Mouse (Mus musculus): ENCODE data around the gene Crlf3. TPM values are rescaled to one million over a fixed set of nuclear protein-coding genes. Genes with fewer than 3 reads are reported as not detected.

The Crlf3 gene
- 10 to 100 TPM; 12.3 to 15.4 TPM for total RNA-seq (2021)
- long read RNA-seq, experiment 1, transcript Crlf3-201 (8 exons, 2,396 nt) = major isoform, 8 of 17 reads
- long read RNA-seq, experiment 1, partial matches to known transcripts = 3 of 17 reads
- long read RNA-seq, experiment 1, other reads (novel, unspliced or antisense) = 6 of 17 reads
- long read RNA-seq, experiment 2, transcript Crlf3-201 (8 exons, 2,396 nt) = major isoform, 12 of 12 reads
- long read RNA-seq, experiment 2, partial matches to known transcripts = 0 of 12 reads
- long read RNA-seq, experiment 2, other reads (novel, unspliced or antisense) = 0 of 12 reads

DNA sequence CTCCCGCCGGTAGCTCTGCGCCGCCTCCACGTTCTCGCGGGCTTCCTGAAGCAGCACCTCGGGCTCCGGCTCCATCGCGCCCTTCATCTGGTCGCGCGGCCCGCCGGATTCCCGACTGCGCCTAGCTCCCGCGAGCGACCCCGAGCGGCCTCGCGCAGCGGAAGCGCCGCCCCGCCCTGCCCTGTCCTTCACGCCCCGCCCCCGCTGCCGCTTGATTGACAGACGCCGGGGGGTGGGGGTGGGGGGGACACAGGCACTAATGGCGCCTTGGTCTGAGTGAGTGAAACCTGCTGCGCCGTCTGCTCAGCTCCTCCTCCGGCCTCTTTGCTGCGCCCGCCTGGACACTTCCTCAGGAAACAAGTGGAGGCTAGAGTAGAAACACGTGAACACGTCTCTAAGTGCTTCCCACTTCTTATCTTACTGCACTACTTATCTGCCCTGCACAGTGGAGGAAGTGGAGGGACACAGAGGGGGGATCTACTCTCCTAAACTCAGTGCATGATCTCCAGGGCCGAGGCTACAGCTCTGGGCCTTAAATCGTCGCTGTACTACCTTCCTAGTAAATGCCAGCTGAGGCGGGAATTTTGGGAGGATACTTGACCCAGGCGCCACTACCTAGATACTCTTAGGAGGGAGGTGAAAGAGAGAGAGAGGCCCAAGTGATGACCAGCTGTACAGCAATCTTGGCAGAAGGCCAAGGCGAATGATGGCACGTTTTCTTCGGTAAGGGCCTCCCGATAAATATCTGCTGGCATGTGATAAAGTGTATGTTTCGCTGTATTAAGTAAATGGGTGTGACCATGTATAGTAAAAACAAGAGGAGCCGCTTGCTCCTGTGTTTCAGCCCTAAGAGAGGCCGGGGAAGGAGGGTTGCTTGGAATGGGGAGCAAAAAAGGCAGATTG is at the start of gene Crlf3:
TSS of gene Crlf3 (minus strand) at position 166 of the 903 bp plus-strand sequence.
- H3K4me3 ChIP-seq = peak within 1 kb of the TSS; percentile 85
- H3K27ac ChIP-seq = peak within 1 kb of the TSS; percentile 80
- intact Hi-C loops (cut with DNase I) = no loop called here
- TF ChIP-seq CTCF (IDR thresholded peaks at IDR 0.05) = peak; percentile 28
- peak; percentile 85 to 90 for DNase-seq (ENCODE audit: extremely low spot score in 1 of 2, low spot score in 2 of 2)

DNA sequence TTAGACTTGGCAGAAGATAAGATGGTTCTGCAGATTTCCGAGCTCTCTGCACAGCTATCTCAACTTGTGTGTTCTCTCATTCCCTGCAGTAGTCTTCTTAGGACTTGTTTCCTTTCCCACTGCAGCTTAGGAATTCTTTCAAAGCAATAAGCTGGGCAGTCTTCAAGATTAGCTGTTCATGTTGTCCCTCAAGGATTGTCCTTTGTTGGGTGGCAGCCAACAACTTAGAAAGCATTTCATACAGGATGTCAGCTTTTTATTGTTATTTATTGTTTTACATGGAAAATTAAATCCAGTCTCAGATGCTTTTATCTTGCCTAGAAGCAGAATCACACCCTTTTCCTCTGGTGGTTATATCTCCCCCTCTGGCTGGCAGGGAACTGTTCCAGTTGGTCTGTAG is 35.6 kb upstream of the Crlf3 start:
- Histone ChIP-seq H3K27ac (no peak overlapping the region), H3K4me3 (no peak overlapping the region)
- intact Hi-C loops (cut with DNase I) = no loop called here
- no peak for DNase-seq (ENCODE audit: extremely low spot score in 1 of 2, low spot score in 2 of 2)
- no peak for TF ChIP-seq CTCF (IDR thresholded peaks at IDR 0.05)

DNA sequence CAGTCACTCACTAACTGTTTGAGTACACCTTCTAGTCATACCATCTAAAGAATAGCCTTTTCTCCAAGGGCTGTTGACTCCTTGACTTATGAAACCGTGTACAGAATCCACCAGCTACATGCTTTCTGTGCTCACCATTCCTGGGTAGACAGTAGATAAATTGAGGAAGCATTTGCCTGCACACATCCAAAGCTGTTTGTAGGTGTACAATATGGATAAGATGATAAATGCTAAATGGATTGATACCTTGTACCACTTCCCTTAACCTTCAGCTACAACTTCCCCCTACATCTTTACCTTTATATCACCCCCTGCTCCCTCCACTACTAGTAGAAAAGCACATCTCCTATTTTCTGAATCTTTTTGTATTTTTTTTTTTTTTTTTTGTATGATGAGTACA is 23.6 kb upstream of the Crlf3 start:
- no peak for DNase-seq (ENCODE audit: extremely low spot score in 1 of 2, low spot score in 2 of 2)
- no peak overlapping the region for H3K27ac ChIP-seq
- no peak for TF ChIP-seq CTCF (IDR thresholded peaks at IDR 0.05)
- intact Hi-C loops (cut with DNase I) = no loop called here
- no peak overlapping the region for H3K4me3 ChIP-seq

DNA sequence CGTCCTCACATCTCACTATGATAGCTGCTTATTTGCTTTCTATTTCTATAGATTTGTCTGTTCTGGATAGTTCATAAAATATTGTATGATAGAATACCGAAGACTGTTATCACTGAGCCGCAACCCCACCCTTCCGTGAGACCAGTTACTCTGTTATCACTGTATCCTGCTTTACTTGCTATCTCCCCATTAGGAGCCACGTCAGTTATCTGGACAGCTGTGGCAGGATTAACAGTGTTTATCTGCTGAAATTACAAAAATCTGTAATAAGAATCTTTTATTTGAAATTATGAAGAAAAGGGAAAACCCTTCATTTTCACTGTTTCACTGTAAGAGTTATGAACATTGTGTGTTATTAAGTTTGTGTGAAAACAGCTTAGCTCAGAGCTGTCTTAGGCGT is 20.5 kb upstream of the Crlf3 start:
- Histone ChIP-seq H3K4me3 (no peak overlapping the region), H3K27ac (no peak overlapping the region)
- intact Hi-C loops (cut with DNase I) = no loop called here
- DNase-seq (ENCODE audit: extremely low spot score in 1 of 2, low spot score in 2 of 2) = no peak
- no peak for TF ChIP-seq CTCF (IDR thresholded peaks at IDR 0.05)

DNA sequence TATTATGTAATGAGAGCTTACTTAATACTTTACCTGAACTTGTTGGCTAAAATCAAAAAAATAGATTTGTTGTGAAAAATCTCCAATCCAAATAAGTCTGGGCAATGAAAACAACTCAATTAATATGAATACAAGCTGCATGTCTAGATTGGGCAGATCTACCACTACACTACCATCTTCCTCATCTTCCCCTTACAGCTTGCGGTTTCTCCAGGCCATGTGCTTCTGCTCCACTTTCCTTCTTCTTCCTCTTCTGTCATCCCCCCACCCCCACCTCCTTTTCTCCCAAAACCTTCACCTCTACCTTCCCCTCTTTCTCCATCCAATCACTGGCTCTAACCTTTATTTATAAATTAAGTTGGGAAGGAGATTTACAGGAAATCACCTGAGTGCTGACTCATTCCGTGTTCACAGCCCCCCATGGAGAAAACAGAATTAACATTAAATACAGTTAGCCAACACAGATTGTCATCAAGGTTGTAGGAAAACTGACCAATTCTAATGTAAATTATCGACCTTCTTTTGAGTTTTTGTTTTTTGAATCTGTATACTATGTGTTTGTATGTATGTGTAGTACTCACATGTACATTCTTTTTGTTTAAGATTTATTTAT is 17.8 kb upstream of the Crlf3 start:
- H3K27ac ChIP-seq = no peak overlapping the region
- TF ChIP-seq CTCF (IDR thresholded peaks at IDR 0.05) = no peak
- H3K4me3 ChIP-seq = no peak overlapping the region
- intact Hi-C loops (cut with DNase I) = no loop called here
- DNase-seq (ENCODE audit: extremely low spot score in 1 of 2, low spot score in 2 of 2) = no peak

DNA sequence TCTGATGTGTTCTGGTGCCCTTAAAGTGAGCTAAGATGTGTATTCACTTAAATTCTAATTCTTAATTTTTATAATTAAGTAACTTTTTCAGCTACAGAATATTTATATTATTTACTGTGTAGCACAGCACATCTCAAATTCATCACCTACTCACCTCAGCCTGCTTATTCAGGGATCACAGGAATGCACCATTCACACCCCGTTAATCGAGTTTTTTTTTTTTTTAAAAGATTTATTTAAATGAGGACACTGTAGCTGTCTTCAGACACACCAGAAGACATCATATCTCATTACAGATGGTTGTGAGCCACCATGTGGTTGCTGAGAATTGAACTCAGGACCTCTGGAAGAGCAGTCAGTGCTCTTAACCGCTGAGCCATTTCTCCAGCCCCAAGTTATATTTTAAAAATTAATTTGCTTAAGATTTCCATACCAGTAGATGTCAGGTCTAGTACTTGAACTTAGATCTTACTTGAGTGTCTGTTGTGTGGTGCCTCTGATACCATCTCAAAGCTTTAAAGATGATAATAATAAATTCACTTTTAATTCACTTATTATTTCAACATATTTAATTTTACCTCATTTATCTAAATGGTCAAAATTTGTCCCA is 9.9 kb upstream of the Crlf3 start:
- intact Hi-C loops (cut with DNase I) = no loop called here
- no peak for DNase-seq (ENCODE audit: extremely low spot score in 1 of 2, low spot score in 2 of 2)
- no peak overlapping the region for H3K27ac ChIP-seq
- H3K4me3 ChIP-seq = no peak overlapping the region
- TF ChIP-seq CTCF (IDR thresholded peaks at IDR 0.05) = no peak

DNA sequence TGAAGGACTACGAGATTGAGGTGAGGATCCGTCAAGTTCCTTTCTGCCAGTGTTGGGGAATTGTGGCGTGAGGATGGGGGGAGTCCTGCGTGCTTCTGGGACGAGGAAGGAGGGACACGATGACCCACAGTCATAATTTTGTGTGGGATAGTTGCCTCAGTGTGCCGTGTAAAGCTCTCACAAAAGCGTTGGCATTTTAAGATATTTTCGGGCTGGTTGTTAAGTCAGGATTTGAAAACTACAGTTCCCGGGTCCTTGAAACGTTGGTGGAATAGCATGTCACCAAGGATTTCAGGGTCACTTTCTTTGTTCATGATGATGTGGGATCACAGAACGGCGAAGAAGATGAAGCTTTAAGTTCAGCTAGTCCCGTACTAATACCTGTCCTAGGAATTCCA is 9.0 kb upstream of the Crlf3 start:
- H3K27ac ChIP-seq = no peak overlapping the region
- peak overlapping the region; percentile 97 for H3K4me3 ChIP-seq
- intact Hi-C loops (cut with DNase I) = loop anchor here (5.0 kb wide), 1 partner anchor 52 kb away; the partner anchor contains the start of gene Tefm
- no peak for TF ChIP-seq CTCF (IDR thresholded peaks at IDR 0.05)
- DNase-seq (ENCODE audit: extremely low spot score in 1 of 2, low spot score in 2 of 2) = no peak

DNA sequence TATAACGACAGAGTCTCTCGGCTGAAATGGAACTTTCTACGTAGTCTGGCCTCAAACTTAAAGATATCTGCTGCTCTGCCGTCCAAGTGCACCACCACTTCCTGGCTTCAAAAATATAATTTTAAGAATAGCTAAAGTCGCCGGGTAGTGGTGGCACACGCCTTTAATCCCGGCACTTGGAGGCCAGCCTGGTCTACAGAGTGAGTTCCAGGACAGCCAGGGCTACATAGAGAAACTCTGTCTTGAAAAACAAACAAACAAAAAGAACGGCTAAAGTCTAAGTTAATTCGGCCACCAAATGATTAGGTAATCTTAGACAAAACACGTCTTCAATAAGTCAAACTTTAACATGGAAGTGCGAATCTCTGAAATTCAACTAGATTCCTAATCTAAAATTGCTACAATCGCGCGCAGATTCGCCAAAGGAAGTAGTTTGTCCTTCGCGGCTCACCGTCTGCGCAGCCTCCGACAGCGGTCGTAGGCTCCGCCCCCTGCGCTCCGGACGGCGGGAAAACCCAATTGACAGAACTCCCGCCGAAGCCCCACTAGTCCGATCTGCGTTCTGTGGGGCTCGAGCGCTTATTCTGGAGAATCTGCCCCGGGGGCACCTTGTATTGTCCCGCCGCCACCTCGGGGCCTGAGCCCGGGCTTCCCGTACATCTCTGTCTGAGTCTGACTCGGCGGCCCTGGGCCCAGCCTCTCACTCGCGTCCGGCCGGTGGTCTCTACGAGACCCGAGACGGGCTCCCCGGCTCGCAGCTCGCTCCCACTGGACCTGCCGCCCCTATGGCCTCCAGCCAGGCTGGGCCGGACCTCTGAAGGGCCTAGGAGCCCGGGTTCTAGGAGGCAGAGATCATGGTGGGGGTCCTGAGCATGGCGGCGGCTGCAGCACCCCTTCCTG is 8.4 kb upstream of the Crlf3 start, which contains the start of gene Atad5:
TSS of gene Atad5 (plus strand) at position 484 of the 900 bp plus-strand sequence.
- Histone ChIP-seq H3K27ac (no peak within 1 kb of the TSS), H3K4me3 (peak within 1 kb of the TSS; percentile 97)
- intact Hi-C loops (cut with DNase I) = loop anchor here (5.0 kb wide), 1 partner anchor 53 kb away; the partner anchor contains the start of gene Tefm
- DNase-seq (ENCODE audit: extremely low spot score in 1 of 2, low spot score in 2 of 2) = peak; percentile 89 to 92
- TF ChIP-seq CTCF (IDR thresholded peaks at IDR 0.05) = no peak

DNA sequence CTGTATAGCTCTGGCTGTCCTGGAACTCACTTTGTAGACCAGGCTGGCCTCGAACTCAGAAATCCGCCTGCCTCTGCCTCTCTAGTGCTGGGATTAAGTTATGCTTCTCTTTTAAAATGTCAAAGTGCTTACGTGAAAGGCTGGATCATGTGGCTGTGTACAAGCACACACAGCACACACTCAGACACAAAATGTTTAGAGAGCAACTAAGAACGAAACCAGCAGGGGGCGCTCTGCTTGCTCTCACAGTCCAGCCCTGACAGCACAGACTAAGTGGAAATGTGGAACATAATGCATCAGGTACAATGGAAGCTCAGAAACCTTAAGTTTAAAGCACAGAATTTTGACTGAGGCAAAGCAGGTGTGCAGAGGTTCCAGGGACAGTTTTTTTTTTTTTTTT is 6.1 kb upstream of the Crlf3 start:
- TF ChIP-seq CTCF (IDR thresholded peaks at IDR 0.05) = peak; percentile 88
- intact Hi-C loops (cut with DNase I) = loop anchor here (5.0 kb wide), 1 partner anchor 55 kb away; the partner anchor contains the start of gene Tefm
- peak; percentile 72 to 80 for DNase-seq (ENCODE audit: extremely low spot score in 1 of 2, low spot score in 2 of 2)
- no peak overlapping the region for H3K4me3 ChIP-seq
- H3K27ac ChIP-seq = no peak overlapping the region

DNA sequence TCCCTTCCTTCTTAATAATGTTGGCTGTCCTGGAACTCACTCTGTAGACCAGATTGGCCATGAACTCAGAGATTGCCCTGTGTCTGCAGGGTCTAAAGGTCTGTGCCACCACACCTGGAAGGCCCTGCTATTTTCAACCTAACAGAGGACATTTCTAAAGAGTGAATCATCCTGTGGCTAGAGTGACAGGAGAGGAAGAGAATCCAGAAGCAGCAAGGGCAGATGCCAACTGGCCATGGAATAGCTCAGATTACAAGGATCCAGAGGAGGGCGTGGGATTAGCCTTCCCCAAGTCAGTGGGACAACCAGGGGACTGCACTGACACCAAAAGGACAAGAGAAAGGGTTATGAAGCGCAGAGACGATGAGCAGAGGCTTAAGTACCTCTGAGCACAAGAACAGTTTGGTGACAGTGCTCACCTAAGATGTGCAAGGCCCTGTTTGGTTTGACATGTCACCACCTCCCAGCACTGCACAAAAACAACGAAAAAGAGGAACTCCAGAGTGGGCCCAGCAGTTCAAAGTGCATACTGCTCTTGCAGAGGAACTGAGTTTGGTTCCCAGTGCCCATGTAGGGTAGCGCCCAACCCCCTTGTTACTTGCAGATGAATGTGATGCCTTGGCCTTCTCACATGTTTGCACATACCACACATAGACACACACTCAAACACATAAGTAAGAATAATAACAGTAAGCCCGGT is 4.7 kb upstream of the Crlf3 start:
- intact Hi-C loops (cut with DNase I) = loop anchor here (5.0 kb wide), 1 partner anchor 57 kb away; the partner anchor contains the start of gene Tefm
- TF ChIP-seq CTCF (IDR thresholded peaks at IDR 0.05) = no peak
- no peak overlapping the region for H3K4me3 ChIP-seq
- no peak overlapping the region for H3K27ac ChIP-seq
- DNase-seq (ENCODE audit: extremely low spot score in 1 of 2, low spot score in 2 of 2) = no peak

Measured in left cerebral cortex, adult 2 months (tissue).